Mouse (Mus musculus): ENCODE measurements at regions not wholly inside any gene's neighbourhood (a gene's known extent, or its start where the extent isn't known, plus 50 kb on each side); places are given as distances from the start of the nearest gene placed in this dataset.
A peak's percentile ranks its signal among the peaks of the same experiment; 100 is the strongest.

GRCm38 (mm10) chr1:90342346-90342745, 138.6 kb downstream of the Ackr3 start:
- Histone ChIP-seq H3K9me3 (replicated peaks; ENCODE audit: control insufficient read depth, low read length) (no peaks in the 10 kb centered on the region), H3K9ac (replicated peaks; ENCODE audit: low read length) (no peak overlapping the region), H3K4me2 (ENCODE audit: low read depth, low read length) (no peak overlapping the region), H3K4me1 (ENCODE audit: control insufficient read depth, insufficient read depth, low read length) (peaks cover 5% of the 10 kb centered on the region; the same call in 1 of the 2 replicates), H3K27ac (replicated peaks; ENCODE audit: low read depth, low read length) (no peak overlapping the region), H3K4me3 (ENCODE audit: low read depth, low read length) (no peak overlapping the region), H3K27me3 (ENCODE audit: control insufficient read depth, insufficient read depth, low read length) (no peaks in the 10 kb centered on the region), H3K36me3 (replicated peaks; ENCODE audit: control insufficient read depth, insufficient read depth, low read depth, low read length) (no peaks in the 10 kb centered on the region)
- WGBS, result 6% methylated on average over 1 of the region's 1 CpGs
- ATAC-seq (replicated peaks; ENCODE audit: insufficient number of reproducible peaks, low FRiP score, low TSS enrichment, low read depth) (no peak), DNase-seq (ENCODE audit: low spot score) (peak; percentile 44)

GRCm38 (mm10) chr1:90343492-90343891, 139.7 kb downstream of the Ackr3 start:
- no peaks in the 10 kb centered on the region for H3K27me3 ChIP-seq (ENCODE audit: control insufficient read depth, insufficient read depth, low read length)
- H3K9ac ChIP-seq (replicated peaks; ENCODE audit: low read length), result no peak overlapping the region
- no peak overlapping the region for H3K27ac ChIP-seq (replicated peaks; ENCODE audit: low read depth, low read length)
- H3K36me3 ChIP-seq (replicated peaks; ENCODE audit: control insufficient read depth, insufficient read depth, low read depth, low read length), result no peaks in the 10 kb centered on the region
- no peak overlapping the region for H3K4me3 ChIP-seq (ENCODE audit: low read depth, low read length)
- H3K9me3 ChIP-seq (replicated peaks; ENCODE audit: control insufficient read depth, low read length), result no peaks in the 10 kb centered on the region
- H3K4me1 ChIP-seq (ENCODE audit: control insufficient read depth, insufficient read depth, low read length), result no peaks in the 10 kb centered on the region
- DNase-seq (ENCODE audit: low spot score) (no peak), ATAC-seq (replicated peaks; ENCODE audit: insufficient number of reproducible peaks, low FRiP score, low TSS enrichment, low read depth) (no peak)
- 48% methylated on average over 2 of the region's 2 CpGs for WGBS
- no peak overlapping the region for H3K4me2 ChIP-seq (ENCODE audit: low read depth, low read length)

GRCm38 (mm10) chr1:90347032-90347431, 143.3 kb downstream of the Ackr3 start:
- H3K27ac ChIP-seq (replicated peaks; ENCODE audit: low read depth, low read length), result no peak overlapping the region
- no peak for DNase-seq (ENCODE audit: low spot score)
- no peaks in the 10 kb centered on the region for H3K9me3 ChIP-seq (replicated peaks; ENCODE audit: control insufficient read depth, low read length)
- H3K27me3 ChIP-seq (ENCODE audit: control insufficient read depth, insufficient read depth, low read length), result no peaks in the 10 kb centered on the region
- no peak overlapping the region for H3K4me3 ChIP-seq (ENCODE audit: low read depth, low read length)
- no peak overlapping the region for H3K4me2 ChIP-seq (ENCODE audit: low read depth, low read length)
- H3K9ac ChIP-seq (replicated peaks; ENCODE audit: low read length), result no peak overlapping the region
- no peaks in the 10 kb centered on the region for H3K4me1 ChIP-seq (ENCODE audit: control insufficient read depth, insufficient read depth, low read length)
- 68% methylated on average over 6 of the region's 6 CpGs for WGBS
- no peak for ATAC-seq (replicated peaks; ENCODE audit: insufficient number of reproducible peaks, low FRiP score, low TSS enrichment, low read depth)
- H3K36me3 ChIP-seq (replicated peaks; ENCODE audit: control insufficient read depth, insufficient read depth, low read depth, low read length), result no peaks in the 10 kb centered on the region

DNA sequence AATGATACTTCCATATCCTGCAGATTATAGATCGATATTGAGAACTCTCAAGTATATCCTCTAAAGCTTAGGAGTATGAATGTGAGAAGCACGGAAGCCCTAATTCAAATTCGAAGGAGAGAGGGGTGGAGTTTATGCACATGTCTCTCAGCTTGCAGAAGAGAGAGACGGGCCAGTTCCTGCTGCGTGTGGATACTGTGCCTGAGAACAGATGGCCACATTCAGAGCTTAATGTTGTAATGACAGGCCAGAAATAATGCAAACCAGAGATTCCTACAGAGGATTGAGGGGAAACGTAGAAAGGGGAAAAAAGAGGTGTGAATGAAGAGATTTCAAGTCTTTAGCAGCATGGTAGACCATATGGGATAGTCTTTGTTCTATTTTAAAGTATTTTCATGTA, 145.8 kb downstream of the Ackr3 start:
- H3K27ac ChIP-seq (replicated peaks; ENCODE audit: low read depth, low read length), result no peak overlapping the region
- no peaks in the 10 kb centered on the region for H3K36me3 ChIP-seq (replicated peaks; ENCODE audit: control insufficient read depth, insufficient read depth, low read depth, low read length)
- H3K4me1 ChIP-seq (ENCODE audit: control insufficient read depth, insufficient read depth, low read length), result no peaks in the 10 kb centered on the region; the same call in 1 of the 2 replicates
- H3K4me2 ChIP-seq (ENCODE audit: low read depth, low read length), result no peak overlapping the region
- H3K4me3 ChIP-seq (ENCODE audit: low read depth, low read length), result no peak overlapping the region
- H3K9me3 ChIP-seq (replicated peaks; ENCODE audit: control insufficient read depth, low read length), result no peaks in the 10 kb centered on the region
- DNase-seq (ENCODE audit: low spot score) (peak; percentile 60), ATAC-seq (replicated peaks; ENCODE audit: insufficient number of reproducible peaks, low FRiP score, low TSS enrichment, low read depth) (no peak)
- 37% methylated on average over 6 of the region's 6 CpGs for WGBS
- H3K9ac ChIP-seq (replicated peaks; ENCODE audit: low read length), result no peak overlapping the region
- no peaks in the 10 kb centered on the region for H3K27me3 ChIP-seq (ENCODE audit: control insufficient read depth, insufficient read depth, low read length)

- no peaks in the 10 kb centered on the region for H3K9me3 ChIP-seq (replicated peaks; ENCODE audit: control insufficient read depth, low read length)
- no peak overlapping the region for H3K27ac ChIP-seq (replicated peaks; ENCODE audit: low read depth, low read length)
- no peak overlapping the region for H3K4me3 ChIP-seq (ENCODE audit: low read depth, low read length)
- WGBS, result 23% methylated on average over 7 of the region's 7 CpGs
- H3K36me3 ChIP-seq (replicated peaks; ENCODE audit: control insufficient read depth, insufficient read depth, low read depth, low read length), result no peaks in the 10 kb centered on the region
- no peak for ATAC-seq (replicated peaks; ENCODE audit: insufficient number of reproducible peaks, low FRiP score, low TSS enrichment, low read depth)
- H3K4me2 ChIP-seq (ENCODE audit: low read depth, low read length), result no peak overlapping the region
- DNase-seq (ENCODE audit: low spot score), result peak; percentile 50
- H3K27me3 ChIP-seq (ENCODE audit: control insufficient read depth, insufficient read depth, low read length), result no peaks in the 10 kb centered on the region
- no peaks in the 10 kb centered on the region; the same call in 1 of the 2 replicates for H3K4me1 ChIP-seq (ENCODE audit: control insufficient read depth, insufficient read depth, low read length)
- H3K9ac ChIP-seq (replicated peaks; ENCODE audit: low read length), result no peak overlapping the region
These were observed 149.5 kb downstream of the Ackr3 start for GRCm38 (mm10) chr1:90353325-90353724.

- Histone ChIP-seq H3K9me3 (replicated peaks; ENCODE audit: control insufficient read depth, low read length) (no peaks in the 10 kb centered on the region), H3K4me2 (ENCODE audit: low read depth, low read length) (no peak overlapping the region), H3K4me1 (ENCODE audit: control insufficient read depth, insufficient read depth, low read length) (no peaks in the 10 kb centered on the region; the same call in 1 of the 2 replicates), H3K27me3 (ENCODE audit: control insufficient read depth, insufficient read depth, low read length) (no peaks in the 10 kb centered on the region), H3K36me3 (replicated peaks; ENCODE audit: control insufficient read depth, insufficient read depth, low read depth, low read length) (no peaks in the 10 kb centered on the region), H3K4me3 (ENCODE audit: low read depth, low read length) (no peak overlapping the region), H3K27ac (replicated peaks; ENCODE audit: low read depth, low read length) (no peak overlapping the region), H3K9ac (replicated peaks; ENCODE audit: low read length) (no peak overlapping the region)
- ATAC-seq (replicated peaks; ENCODE audit: insufficient number of reproducible peaks, low FRiP score, low TSS enrichment, low read depth) (no peak), DNase-seq (ENCODE audit: low spot score) (no peak)
- 85% methylated on average over 3 of the region's 3 CpGs for WGBS
These were observed 152.8 kb downstream of the Ackr3 start for GRCm38 (mm10) chr1:90356567-90356966.

GRCm38 (mm10) chr1:90357391-90357790, 153.6 kb downstream of the Ackr3 start:
- no peak overlapping the region for H3K27ac ChIP-seq (replicated peaks; ENCODE audit: low read depth, low read length)
- no peaks in the 10 kb centered on the region; the same call in 1 of the 2 replicates for H3K4me1 ChIP-seq (ENCODE audit: control insufficient read depth, insufficient read depth, low read length)
- no peak overlapping the region for H3K9ac ChIP-seq (replicated peaks; ENCODE audit: low read length)
- H3K4me2 ChIP-seq (ENCODE audit: low read depth, low read length), result no peak overlapping the region
- DNase-seq (ENCODE audit: low spot score) (no peak), ATAC-seq (replicated peaks; ENCODE audit: insufficient number of reproducible peaks, low FRiP score, low TSS enrichment, low read depth) (no peak)
- no peaks in the 10 kb centered on the region for H3K27me3 ChIP-seq (ENCODE audit: control insufficient read depth, insufficient read depth, low read length)
- H3K4me3 ChIP-seq (ENCODE audit: low read depth, low read length), result no peak overlapping the region
- H3K9me3 ChIP-seq (replicated peaks; ENCODE audit: control insufficient read depth, low read length), result no peaks in the 10 kb centered on the region
- H3K36me3 ChIP-seq (replicated peaks; ENCODE audit: control insufficient read depth, insufficient read depth, low read depth, low read length), result no peaks in the 10 kb centered on the region

DNA sequence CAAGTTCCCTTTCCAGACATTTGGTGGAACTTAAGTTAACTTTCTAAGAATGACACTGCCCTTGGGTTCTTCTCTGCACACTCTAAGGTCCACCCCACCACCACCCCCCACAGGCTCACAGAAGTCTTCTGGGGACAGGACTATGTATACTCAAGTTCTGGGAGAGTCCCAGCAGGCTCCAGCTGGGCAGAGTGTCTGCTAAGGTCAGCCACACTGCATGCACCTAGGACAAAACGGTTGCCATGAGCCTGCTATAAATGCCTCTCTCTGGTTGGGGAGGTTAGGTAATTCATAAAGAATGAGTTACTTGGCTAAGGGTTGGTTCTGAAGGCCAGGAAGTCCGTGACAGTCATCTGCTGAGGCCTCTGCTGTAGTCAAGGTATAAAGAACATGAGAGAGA, 155.2 kb downstream of the Ackr3 start:
- no peak overlapping the region for H3K27ac ChIP-seq (replicated peaks; ENCODE audit: low read depth, low read length)
- no peaks in the 10 kb centered on the region for H3K36me3 ChIP-seq (replicated peaks; ENCODE audit: control insufficient read depth, insufficient read depth, low read depth, low read length)
- no peak overlapping the region for H3K4me3 ChIP-seq (ENCODE audit: low read depth, low read length)
- H3K27me3 ChIP-seq (ENCODE audit: control insufficient read depth, insufficient read depth, low read length), result no peaks in the 10 kb centered on the region
- H3K4me1 ChIP-seq (ENCODE audit: control insufficient read depth, insufficient read depth, low read length), result no peaks in the 10 kb centered on the region
- H3K4me2 ChIP-seq (ENCODE audit: low read depth, low read length), result no peak overlapping the region
- ATAC-seq (replicated peaks; ENCODE audit: insufficient number of reproducible peaks, low FRiP score, low TSS enrichment, low read depth), result no peak
- WGBS, result 75% methylated on average over 2 of the region's 2 CpGs
- no peaks in the 10 kb centered on the region for H3K9me3 ChIP-seq (replicated peaks; ENCODE audit: control insufficient read depth, low read length)
- H3K9ac ChIP-seq (replicated peaks; ENCODE audit: low read length), result no peak overlapping the region
- DNase-seq (ENCODE audit: low spot score), result no peak
